Mouse (Mus musculus): ENCODE data around the gene Rab22a. TPM values are rescaled to one million over a fixed set of nuclear protein-coding genes. Genes with fewer than 3 reads are reported as not detected.
"Not testable (repeated sequence)": the region's sequence is repeated elsewhere in the genome, so short reads cannot be mapped to it uniquely, and the experiment has no call there.

Rab22a gene
- polyA plus RNA-seq, 1 experiment from 2014 or later = 43.6 TPM

DNA sequence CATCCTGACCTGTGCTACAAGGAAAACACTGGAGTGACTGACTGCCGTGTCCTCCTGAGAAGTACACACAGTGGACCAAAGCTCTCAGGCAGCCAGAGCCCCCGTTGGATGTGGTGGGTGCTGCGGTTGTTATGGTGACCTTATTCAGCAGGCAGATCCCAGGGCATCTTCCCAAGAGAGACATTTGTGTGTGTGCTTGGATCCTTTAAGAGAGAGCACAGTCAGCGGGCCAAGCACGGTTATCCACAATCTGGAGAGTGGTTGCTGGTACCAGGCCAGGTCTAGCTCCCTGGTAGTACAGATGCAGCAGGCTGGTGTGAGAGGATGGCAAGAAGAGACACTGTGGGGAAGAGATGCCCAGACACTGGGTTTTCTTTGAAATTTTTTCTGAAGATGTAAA lies 57.4 kb downstream of the Rab22a start:
- H3K4me2 ChIP-seq (ENCODE audit: low read depth) = no peak overlapping the region
- ATAC-seq (ENCODE audit: insufficient read depth, low FRiP score, low TSS enrichment) (no peak), DNase-seq (ENCODE audit: low spot score) (no peak)
- H3K9ac ChIP-seq (ENCODE audit: low read length) = no peak overlapping the region
- no peaks in the 10 kb centered on the region for H3K36me3 ChIP-seq (ENCODE audit: control insufficient read depth, insufficient read depth, low read length)
- no peak overlapping the region for H3K4me3 ChIP-seq (ENCODE audit: low read depth, low read length)
- H3K4me1 ChIP-seq (ENCODE audit: control insufficient read depth, insufficient read depth, low read length) = no peaks in the 10 kb centered on the region
- H3K9me3 ChIP-seq (ENCODE audit: control insufficient read depth, low read length) = no peaks in the 10 kb centered on the region
- H3K27me3 ChIP-seq (ENCODE audit: control insufficient read depth, insufficient read depth, low read length) = no peaks in the 10 kb centered on the region
- H3K27ac ChIP-seq (ENCODE audit: low read depth, low read length) = no peak overlapping the region
- 90% methylated on average over 5 of the region's 5 CpGs for WGBS

DNA sequence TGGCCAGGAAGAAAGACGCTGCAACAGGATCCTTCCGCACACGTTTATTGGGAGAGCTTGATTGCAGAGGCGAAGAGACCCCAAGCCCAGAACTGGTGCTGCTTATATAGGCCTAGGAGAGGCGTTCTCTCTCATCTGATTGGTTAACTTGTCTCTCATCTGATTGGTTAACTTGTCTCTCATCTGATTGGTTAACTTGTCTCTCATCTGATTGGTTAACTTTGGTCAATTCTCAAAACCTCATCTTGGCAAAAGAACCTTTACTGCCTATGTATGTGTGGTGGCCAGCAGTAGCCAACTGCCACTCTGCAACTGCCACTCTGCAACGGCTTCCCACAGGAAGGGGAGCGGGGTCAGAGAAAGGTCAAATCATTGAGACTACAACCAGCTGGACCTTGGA lies 59.6 kb downstream of the Rab22a start, which contains the start of gene 1700010B08Rik:
Gene 1700010B08Rik (plus strand): TSS at position 301 of the 400 bp plus-strand sequence.
- H3K9me3 ChIP-seq (ENCODE audit: control insufficient read depth, low read length); H3K36me3 ChIP-seq (ENCODE audit: control insufficient read depth, insufficient read depth, low read length); H3K9ac ChIP-seq (ENCODE audit: low read length); DNase-seq (ENCODE audit: low spot score); H3K27me3 ChIP-seq (ENCODE audit: control insufficient read depth, insufficient read depth, low read length); H3K4me2 ChIP-seq (ENCODE audit: low read depth); H3K27ac ChIP-seq (ENCODE audit: low read depth, low read length); H3K4me1 ChIP-seq (ENCODE audit: control insufficient read depth, insufficient read depth, low read length); ATAC-seq (ENCODE audit: insufficient read depth, low FRiP score, low TSS enrichment); H3K4me3 ChIP-seq (ENCODE audit: low read depth, low read length): not testable (repeated sequence)
- 83% methylated on average over 6 of the region's 7 CpGs for WGBS

DNA sequence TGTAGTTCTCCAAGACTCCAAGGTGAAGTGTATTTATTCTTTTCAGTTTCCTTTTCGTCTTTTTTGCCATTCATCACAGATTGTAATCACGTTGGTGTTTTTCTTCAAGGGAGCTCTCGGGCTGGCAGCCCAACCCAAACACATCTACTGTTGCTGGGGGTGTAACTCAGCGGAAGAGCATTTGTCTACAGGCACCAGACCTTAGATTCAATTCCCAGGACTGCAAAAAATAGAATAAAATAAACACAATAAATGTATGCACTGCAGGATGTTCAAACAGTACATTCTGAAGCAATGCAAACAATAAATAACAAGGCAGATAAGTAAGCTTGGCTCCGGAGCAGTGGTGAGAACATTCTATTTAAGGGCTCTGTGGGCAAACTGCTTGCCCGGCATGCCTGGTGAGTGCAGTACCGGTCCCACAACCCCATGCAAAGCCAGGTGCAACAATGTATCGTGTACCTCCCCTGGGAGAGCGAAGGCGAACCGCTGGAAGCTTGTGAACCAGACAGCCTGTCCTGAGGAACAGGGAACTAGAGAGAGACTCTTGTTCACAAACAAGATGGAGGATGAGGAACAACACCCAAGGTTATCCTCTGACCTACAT lies 62.8 kb downstream of the Rab22a start:
- Histone ChIP-seq H3K9me3 (ENCODE audit: control insufficient read depth, low read length) (no peaks in the 10 kb centered on the region), H3K4me2 (ENCODE audit: low read depth) (no peak overlapping the region), H3K4me3 (ENCODE audit: low read depth, low read length) (no peak overlapping the region), H3K27ac (ENCODE audit: low read depth, low read length) (no peak overlapping the region), H3K27me3 (ENCODE audit: control insufficient read depth, insufficient read depth, low read length) (no peaks in the 10 kb centered on the region), H3K36me3 (ENCODE audit: control insufficient read depth, insufficient read depth, low read length) (no peaks in the 10 kb centered on the region), H3K9ac (ENCODE audit: low read length) (no peak overlapping the region), H3K4me1 (ENCODE audit: control insufficient read depth, insufficient read depth, low read length) (0 out of 2 replicates have a peak, but pooled peaks cover 4% of the 10 kb centered on the region)
- DNase-seq (ENCODE audit: low spot score) (no peak), ATAC-seq (ENCODE audit: insufficient read depth, low FRiP score, low TSS enrichment) (no peak)
- WGBS = 84% methylated on average over 11 of the region's 11 CpGs

DNA sequence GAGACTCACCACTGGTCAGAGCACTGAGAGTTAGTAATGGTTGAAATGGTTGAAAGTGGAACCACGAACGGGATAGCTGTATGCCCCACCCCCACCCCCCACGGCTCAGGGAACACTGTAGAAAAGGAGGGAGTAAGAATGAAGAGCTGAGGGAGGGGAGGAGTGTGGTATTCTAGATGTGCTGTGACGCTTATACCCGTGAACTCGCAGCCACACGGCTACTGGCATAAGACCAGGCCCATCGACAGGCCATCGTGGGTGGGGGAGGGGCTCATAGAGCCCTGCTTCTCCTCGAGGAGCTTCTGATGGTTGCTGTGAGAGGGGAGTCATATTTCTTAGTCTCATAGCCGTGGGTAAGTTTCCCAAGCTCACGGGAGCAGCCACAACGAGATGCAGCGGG lies 64.8 kb downstream of the Rab22a start:
- DNase-seq (ENCODE audit: low spot score) (peak; percentile 70), ATAC-seq (ENCODE audit: insufficient read depth, low FRiP score, low TSS enrichment) (peak; percentile 68)
- 0 out of 2 replicates have a peak, but pooled peaks cover 4% of the 10 kb centered on the region for H3K4me1 ChIP-seq (ENCODE audit: control insufficient read depth, insufficient read depth, low read length)
- H3K4me2 ChIP-seq (ENCODE audit: low read depth) = no peak overlapping the region
- H3K4me3 ChIP-seq (ENCODE audit: low read depth, low read length) = no peak overlapping the region
- no peak overlapping the region for H3K9ac ChIP-seq (ENCODE audit: low read length)
- no peaks in the 10 kb centered on the region for H3K27me3 ChIP-seq (ENCODE audit: control insufficient read depth, insufficient read depth, low read length)
- peak overlapping the region; percentile 45; the same call in 1 of the 2 replicates for H3K27ac ChIP-seq (ENCODE audit: low read depth, low read length)
- 27% methylated on average over 14 of the region's 14 CpGs for WGBS
- H3K9me3 ChIP-seq (ENCODE audit: control insufficient read depth, low read length) = no peaks in the 10 kb centered on the region
- no peaks in the 10 kb centered on the region for H3K36me3 ChIP-seq (ENCODE audit: control insufficient read depth, insufficient read depth, low read length)

- H3K4me1 ChIP-seq (ENCODE audit: control insufficient read depth, insufficient read depth, low read length) = peaks cover 4% of the 10 kb centered on the region; the same call in 1 of the 2 replicates
- no peak overlapping the region for H3K4me3 ChIP-seq (ENCODE audit: low read depth, low read length)
- no peak overlapping the region for H3K4me2 ChIP-seq (ENCODE audit: low read depth)
- peak overlapping the region; percentile 45; the same call in 1 of the 2 replicates for H3K27ac ChIP-seq (ENCODE audit: low read depth, low read length)
- H3K9me3 ChIP-seq (ENCODE audit: control insufficient read depth, low read length) = no peaks in the 10 kb centered on the region
- ATAC-seq (ENCODE audit: insufficient read depth, low FRiP score, low TSS enrichment) = peak; percentile 84
- no peaks in the 10 kb centered on the region for H3K27me3 ChIP-seq (ENCODE audit: control insufficient read depth, insufficient read depth, low read length)
- DNase-seq (ENCODE audit: low spot score) = peak; percentile 46
- no peak overlapping the region for H3K9ac ChIP-seq (ENCODE audit: low read length)
- H3K36me3 ChIP-seq (ENCODE audit: control insufficient read depth, insufficient read depth, low read length) = no peaks in the 10 kb centered on the region
- WGBS = 41% methylated on average over 15 of the region's 15 CpGs
Observed at GRCm38 (mm10) chr2:173724940-173725807, 65.6 kb downstream of the Rab22a start.

- no peak overlapping the region for H3K4me2 ChIP-seq (ENCODE audit: low read depth)
- H3K4me1 ChIP-seq (ENCODE audit: control insufficient read depth, insufficient read depth, low read length) = peaks cover 9% of the 10 kb centered on the region
- no peak overlapping the region for H3K27ac ChIP-seq (ENCODE audit: low read depth, low read length)
- no peak for ATAC-seq (ENCODE audit: insufficient read depth, low FRiP score, low TSS enrichment)
- no peaks in the 10 kb centered on the region for H3K9me3 ChIP-seq (ENCODE audit: control insufficient read depth, low read length)
- H3K9ac ChIP-seq (ENCODE audit: low read length) = no peak overlapping the region
- no peak for DNase-seq (ENCODE audit: low spot score)
- H3K36me3 ChIP-seq (ENCODE audit: control insufficient read depth, insufficient read depth, low read length) = no peaks in the 10 kb centered on the region
- H3K27me3 ChIP-seq (ENCODE audit: control insufficient read depth, insufficient read depth, low read length) = no peaks in the 10 kb centered on the region
- H3K4me3 ChIP-seq (ENCODE audit: low read depth, low read length) = no peak overlapping the region
- 75% methylated on average over 4 of the region's 4 CpGs for WGBS
Observed at GRCm38 (mm10) chr2:173725819-173726218, 66.3 kb downstream of the Rab22a start.

- Histone ChIP-seq H3K4me2 (ENCODE audit: low read depth) (no peak overlapping the region), H3K9ac (ENCODE audit: low read length) (no peak overlapping the region), H3K27me3 (ENCODE audit: control insufficient read depth, insufficient read depth, low read length) (no peaks in the 10 kb centered on the region), H3K4me1 (ENCODE audit: control insufficient read depth, insufficient read depth, low read length) (peaks cover 11% of the 10 kb centered on the region), H3K9me3 (ENCODE audit: control insufficient read depth, low read length) (no peaks in the 10 kb centered on the region), H3K4me3 (ENCODE audit: low read depth, low read length) (no peak overlapping the region), H3K36me3 (ENCODE audit: control insufficient read depth, insufficient read depth, low read length) (no peaks in the 10 kb centered on the region), H3K27ac (ENCODE audit: low read depth, low read length) (0 out of 2 replicates have a peak overlapping the region, but pooled peaks have one; percentile 14)
- 4% methylated on average over 9 of the region's 9 CpGs for WGBS
- ATAC-seq (ENCODE audit: insufficient read depth, low FRiP score, low TSS enrichment) = peak; percentile 82
- peak; percentile 72 for DNase-seq (ENCODE audit: low spot score)
Observed at GRCm38 (mm10) chr2:173730444-173730966, 70.9 kb downstream of the Rab22a start.

GRCm38 (mm10) chr2:173734426-173734825 lies 74.9 kb downstream of the Rab22a start:
- 62% methylated on average over 2 of the region's 2 CpGs for WGBS
- Histone ChIP-seq H3K4me2 (ENCODE audit: low read depth) (no peak overlapping the region), H3K27ac (ENCODE audit: low read depth, low read length) (no peak overlapping the region), H3K9me3 (ENCODE audit: control insufficient read depth, low read length) (no peaks in the 10 kb centered on the region), H3K4me1 (ENCODE audit: control insufficient read depth, insufficient read depth, low read length) (peaks cover 20% of the 10 kb centered on the region), H3K9ac (ENCODE audit: low read length) (no peak overlapping the region), H3K27me3 (ENCODE audit: control insufficient read depth, insufficient read depth, low read length) (no peaks in the 10 kb centered on the region), H3K4me3 (ENCODE audit: low read depth, low read length) (no peak overlapping the region), H3K36me3 (ENCODE audit: control insufficient read depth, insufficient read depth, low read length) (no peaks in the 10 kb centered on the region; the same call in 1 of the 2 replicates)
- no peak for ATAC-seq (ENCODE audit: insufficient read depth, low FRiP score, low TSS enrichment)
- DNase-seq (ENCODE audit: low spot score) = no peak
